Mouse (Mus musculus) limb, embryonic 13.5 days (tissue): ENCODE measurements around the gene Nxpe5. TPM values are rescaled to one million over a fixed set of nuclear protein-coding genes. Genes with fewer than 3 reads are reported as not detected.

Experiments
- ATAC-seq: fragments of 200-750 bp; cut with Nextera tagmentation; 2 replicates; pipeline ENCODE4 v1.8.0; 2017; ENCODE audit warnings: low read depth, moderate number of reproducible peaks, moderate TSS enrichment; ENCODE audit not compliant: low FRiP score
- H3K27ac ChIP-seq: fragments of 300-500 bp; sonication (generic); 2 replicates; pipeline ENCODE4 v1.5.1; 2015; ENCODE audit warnings: inconsistent platforms, mild to moderate bottlenecking, moderate library complexity
- H3K27me3 ChIP-seq: fragments of 300-500 bp; sonication (generic); 2 replicates; pipeline ENCODE4 v1.6.1; 2015; ENCODE audit warnings: mild to moderate bottlenecking, inconsistent platforms
- H3K36me3 ChIP-seq: fragments of 300-500 bp; sonication (generic); 2 replicates; pipeline ENCODE4 v1.6.1; 2015; ENCODE audit warnings: inconsistent platforms, mild to moderate bottlenecking, moderate library complexity
- H3K4me1 ChIP-seq: fragments of 300-500 bp; sonication (generic); 2 replicates; pipeline ENCODE4 v1.6.1; 2015; ENCODE audit warnings: inconsistent platforms
- H3K4me2 ChIP-seq: fragments of 300-500 bp; sonication (generic); replicated peaks from 2 replicates; pipeline ENCODE4 v1.6.1; 2015; ENCODE audit warnings: inconsistent platforms, mild to moderate bottlenecking, moderate library complexity
- H3K4me3 ChIP-seq: fragments of 300-500 bp; sonication (generic); 2 replicates; pipeline ENCODE4 v1.5.1; 2015; ENCODE audit warnings: moderate library complexity, mild to moderate bottlenecking, inconsistent platforms
- H3K9ac ChIP-seq: fragments of 300-500 bp; sonication (generic); 2 replicates; pipeline ENCODE4 v1.6.1; 2015; ENCODE audit warnings: mild to moderate bottlenecking, inconsistent platforms
- H3K9me3 ChIP-seq: fragments of 300-500 bp; sonication (generic); 2 replicates; pipeline ENCODE4 v1.6.1; 2016; ENCODE audit warnings: inconsistent platforms
- WGBS: fragments of 180-500 bp; shearing (Covaris S2); methylation state at CpG from one replicate; pipeline ENCODE4 v1.1.7; 2015; 5-methylcytosine and 5-hydroxymethylcytosine counted together
- polyA plus RNA-seq: library from polyadenylated mRNA; unstranded; fragments of >200 nt; fragmentation: Nextera tagmentation; extraction: Ambion mirVana; gene quantifications from 2 replicates; pipeline ENCODE4 v1.2.1, GENCODE M21; 2015

Nxpe5 gene
- polyA plus RNA-seq, 1 experiment from 2014 or later = not detected

- 71% methylated on average over 2 of the region's 2 CpGs for WGBS
These were observed 56.1 kb downstream of the Nxpe5 start for GRCm38 (mm10) chr5:138281798-138282197.

GRCm38 (mm10) chr5:138283540-138283939 is 57.8 kb downstream of the Nxpe5 start:
- no peak for ATAC-seq
- Histone ChIP-seq H3K4me3 (no peak overlapping the region), H3K9ac (no peak overlapping the region), H3K9me3 (peaks cover 6% of the 10 kb centered on the region; the same call in 1 of the 2 replicates), H3K36me3 (no peaks in the 10 kb centered on the region), H3K4me2 (no peak overlapping the region), H3K27me3 (peaks cover 4% of the 10 kb centered on the region; the same call in 1 of the 2 replicates), H3K4me1 (peaks cover 7% of the 10 kb centered on the region), H3K27ac (no peak overlapping the region)
- WGBS = 64% methylated on average over 1 of the region's 1 CpGs

More at GRCm38 (mm10) chr5:138281798-138282197, 56.1 kb downstream of the Nxpe5 start:
- Histone ChIP-seq H3K27me3 (peaks cover 4% of the 10 kb centered on the region; the same call in 1 of the 2 replicates), H3K4me3 (no peak overlapping the region), H3K27ac (no peak overlapping the region), H3K4me2 (no peak overlapping the region), H3K9me3 (peaks cover 6% of the 10 kb centered on the region; the same call in 1 of the 2 replicates), H3K4me1 (peaks cover 21% of the 10 kb centered on the region), H3K9ac (no peak overlapping the region), H3K36me3 (peaks cover 16% of the 10 kb centered on the region)
- ATAC-seq = no peak

- H3K4me1 ChIP-seq = no peaks in the 10 kb centered on the region
- WGBS = 78% methylated on average over 3 of the region's 3 CpGs
- H3K27me3 ChIP-seq = no peaks in the 10 kb centered on the region
- ATAC-seq = no peak
- no peak overlapping the region for H3K9ac ChIP-seq
- H3K4me2 ChIP-seq = no peak overlapping the region
- H3K36me3 ChIP-seq = no peaks in the 10 kb centered on the region
- H3K4me3 ChIP-seq = no peak overlapping the region
- no peaks in the 10 kb centered on the region for H3K9me3 ChIP-seq
- no peak overlapping the region for H3K27ac ChIP-seq
These were observed 62.2 kb downstream of the Nxpe5 start for GRCm38 (mm10) chr5:138287861-138288260.

GRCm38 (mm10) chr5:138291638-138292037 is 65.9 kb downstream of the Nxpe5 start:
- 87% methylated on average over 1 of the region's 1 CpGs for whole genome bisulfite sequencing
- Histone ChIP-seq H3K4me3 (no peak overlapping the region), H3K4me2 (no peak overlapping the region), H3K27ac (no peak overlapping the region), H3K36me3 (no peaks in the 10 kb centered on the region), H3K4me1 (no peaks in the 10 kb centered on the region), H3K27me3 (no peaks in the 10 kb centered on the region), H3K9ac (no peak overlapping the region), H3K9me3 (no peaks in the 10 kb centered on the region)
- ATAC-seq = no peak

- no peak overlapping the region for H3K9ac ChIP-seq
- no peak for ATAC-seq
- peaks cover 3% of the 10 kb centered on the region; the same call in 1 of the 2 replicates for H3K36me3 ChIP-seq
These were observed 68.5 kb downstream of the Nxpe5 start for GRCm38 (mm10) chr5:138294158-138294557.

GRCm38 (mm10) chr5:138299613-138300012 is 73.9 kb downstream of the Nxpe5 start:
- Histone ChIP-seq H3K9ac (no peak overlapping the region), H3K9me3 (no peaks in the 10 kb centered on the region), H3K27ac (no peak overlapping the region), H3K4me1 (no peaks in the 10 kb centered on the region), H3K36me3 (peaks cover 5% of the 10 kb centered on the region; the same call in 1 of the 2 replicates), H3K4me2 (no peak overlapping the region), H3K4me3 (no peak overlapping the region), H3K27me3 (no peaks in the 10 kb centered on the region)
- ATAC-seq = no peak
- WGBS = 75% methylated on average over 2 of the region's 2 CpGs

More at GRCm38 (mm10) chr5:138294158-138294557, 68.5 kb downstream of the Nxpe5 start:
- Histone ChIP-seq H3K4me2 (no peak overlapping the region), H3K4me3 (no peak overlapping the region), H3K27me3 (no peaks in the 10 kb centered on the region), H3K4me1 (no peaks in the 10 kb centered on the region), H3K9me3 (no peaks in the 10 kb centered on the region), H3K27ac (no peak overlapping the region)

Other genes with a start within 250 kb of the Nxpe5 start
- gene Azgp1, start 244.4 kb upstream of the Nxpe5 start, polyA plus RNA-seq = not detected in 2 replicates
- not detected in 2 replicates for gene Smok3a, start 204.6 kb upstream of the Nxpe5 start, polyA plus RNA-seq
- not detected in 2 replicates for gene Smok3b, start 204.5 kb upstream of the Nxpe5 start, polyA plus RNA-seq
- not detected in 2 replicates for gene Smok3c, start 172.7 kb upstream of the Nxpe5 start, polyA plus RNA-seq
- 20.1 and 22.4 TPM in 2 replicates for gene Zkscan1, start 140.8 kb upstream of the Nxpe5 start, polyA plus RNA-seq
- 76.5 and 77.3 TPM in 2 replicates for gene Zscan21, start 109.0 kb upstream of the Nxpe5 start, polyA plus RNA-seq
- gene Zfp113, start 70.2 kb upstream of the Nxpe5 start, polyA plus RNA-seq = 20.3 and 23.8 TPM in 2 replicates
- gene Cops6, start 64.8 kb upstream of the Nxpe5 start, polyA plus RNA-seq = 362 and 367 TPM in 2 replicates
- 32.2 and 35.8 TPM in 2 replicates for gene Ap4m1, start 53.9 kb upstream of the Nxpe5 start, polyA plus RNA-seq
- 208 and 210 TPM in 2 replicates for gene Mcm7, start 53.5 kb upstream of the Nxpe5 start, polyA plus RNA-seq
- gene Taf6, start 38.4 kb upstream of the Nxpe5 start, polyA plus RNA-seq = 99.2 and 106 TPM in 2 replicates
- 73.0 and 73.8 TPM in 2 replicates for gene Cnpy4, start 38.4 kb upstream of the Nxpe5 start, polyA plus RNA-seq
- 10.5 and 11.3 TPM in 2 replicates for gene Mblac1, start 31.6 kb upstream of the Nxpe5 start, polyA plus RNA-seq
- 63.5 and 64.7 TPM in 2 replicates for gene Lamtor4, start 29.6 kb downstream of the Nxpe5 start, polyA plus RNA-seq
- 4.4 and 5.2 TPM in 2 replicates for gene BC037034, start 38.1 kb downstream of the Nxpe5 start, polyA plus RNA-seq
- 3.3 and 4.5 TPM in 2 replicates for gene Gal3st4, start 46.9 kb downstream of the Nxpe5 start, polyA plus RNA-seq
- gene Gm43720, start 54.1 kb downstream of the Nxpe5 start, polyA plus RNA-seq = 0.13 and 0.29 TPM in 2 replicates
- gene Gpc2, start 54.1 kb downstream of the Nxpe5 start, polyA plus RNA-seq = 52.9 and 55.6 TPM in 2 replicates
- 8.2 and 9.4 TPM in 2 replicates for gene Stag3, start 54.3 kb downstream of the Nxpe5 start, polyA plus RNA-seq
- 0.18 TPM in 1 of 2 replicates, not detected in the other for gene Pvrig, start 116.1 kb downstream of the Nxpe5 start, polyA plus RNA-seq
- 56.2 and 56.6 TPM in 2 replicates for gene Zfp157, start 215.6 kb downstream of the Nxpe5 start, polyA plus RNA-seq